Mouse (Mus musculus): ENCODE measurements around the gene Frs3.

Frs3 gene

DNA sequence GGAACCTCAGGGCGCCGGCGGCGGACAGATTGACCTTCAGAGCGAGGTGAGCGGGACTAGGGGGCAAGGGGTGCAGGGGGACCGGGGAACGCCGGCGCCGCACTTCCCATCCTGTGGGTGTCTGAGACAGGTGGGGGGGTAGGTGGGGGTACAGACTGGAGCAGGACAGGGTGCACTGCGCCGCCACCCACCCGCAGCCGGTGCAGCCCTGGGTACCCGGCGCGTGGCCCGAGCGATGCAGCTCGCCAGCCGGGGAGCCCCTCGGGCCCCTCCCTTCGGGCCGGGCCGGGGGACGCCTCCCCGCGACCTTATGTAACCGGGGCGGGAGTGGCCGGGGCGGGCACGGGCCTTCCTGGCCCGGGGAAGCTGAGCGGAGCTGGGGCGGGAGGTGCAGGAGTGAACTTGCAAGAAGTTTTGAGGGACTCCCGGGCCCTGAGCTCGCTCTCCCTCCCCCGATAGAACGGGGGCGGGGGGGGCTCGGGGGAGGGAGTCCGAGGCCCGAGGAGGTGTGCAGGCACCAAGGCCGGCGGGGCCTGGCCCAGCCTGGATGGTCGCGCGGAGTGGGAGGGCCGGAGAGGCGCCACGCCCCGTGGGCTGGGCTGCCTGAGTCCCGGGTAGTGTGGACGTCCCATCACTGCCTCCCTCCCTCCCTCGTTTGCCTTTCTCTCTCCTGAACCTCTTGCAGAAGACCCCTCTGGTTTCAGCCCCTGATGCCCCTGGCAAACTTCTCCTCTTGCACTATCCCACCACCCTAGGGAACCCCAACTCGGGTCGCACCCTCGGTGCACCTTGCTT lies 48.6 kb downstream of the Frs3 start:
- DNase-seq: peak; percentile 94 to 95

DNA sequence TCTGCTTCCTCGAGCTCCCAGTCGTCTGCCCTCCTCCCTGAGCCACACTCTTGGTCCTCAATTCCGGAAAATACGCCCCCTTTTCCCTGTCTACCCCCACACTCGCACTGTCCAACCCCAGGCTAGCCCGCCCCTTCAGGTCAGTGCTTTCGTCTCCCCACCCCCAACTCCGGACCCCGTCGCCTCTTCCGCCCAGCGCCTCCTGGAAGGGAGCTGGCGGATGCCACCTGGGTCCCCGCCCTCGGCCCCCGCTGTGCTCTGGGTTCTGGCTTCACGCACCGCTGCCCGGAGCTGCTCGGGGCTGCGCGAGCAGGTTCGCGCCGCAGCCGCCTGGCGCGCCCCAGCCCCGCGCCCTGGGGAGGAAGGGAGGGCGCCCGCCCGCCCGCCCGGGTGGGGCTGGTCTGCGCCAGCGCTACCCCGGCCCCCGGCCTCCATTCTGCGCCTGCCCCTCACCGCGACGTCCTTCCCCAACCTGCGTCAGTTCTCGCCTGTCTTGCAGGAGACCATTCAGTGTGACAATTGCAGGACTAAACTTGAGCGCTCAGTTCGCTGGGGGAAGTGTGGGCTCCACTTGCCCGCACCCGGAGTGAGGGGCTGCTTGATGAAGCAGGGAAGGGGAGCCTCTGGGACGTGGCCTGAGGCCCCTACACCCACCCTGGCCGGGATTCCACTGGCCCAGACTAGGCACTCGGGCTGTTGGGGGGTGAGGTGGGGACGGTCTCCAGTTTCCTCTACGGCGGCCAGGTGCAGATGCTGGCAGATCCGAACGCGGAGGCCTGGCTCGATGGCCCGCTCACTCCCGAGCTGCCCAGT lies 49.4 kb downstream of the Frs3 start:
- DNase-seq: peak; percentile 74 to 77

DNA sequence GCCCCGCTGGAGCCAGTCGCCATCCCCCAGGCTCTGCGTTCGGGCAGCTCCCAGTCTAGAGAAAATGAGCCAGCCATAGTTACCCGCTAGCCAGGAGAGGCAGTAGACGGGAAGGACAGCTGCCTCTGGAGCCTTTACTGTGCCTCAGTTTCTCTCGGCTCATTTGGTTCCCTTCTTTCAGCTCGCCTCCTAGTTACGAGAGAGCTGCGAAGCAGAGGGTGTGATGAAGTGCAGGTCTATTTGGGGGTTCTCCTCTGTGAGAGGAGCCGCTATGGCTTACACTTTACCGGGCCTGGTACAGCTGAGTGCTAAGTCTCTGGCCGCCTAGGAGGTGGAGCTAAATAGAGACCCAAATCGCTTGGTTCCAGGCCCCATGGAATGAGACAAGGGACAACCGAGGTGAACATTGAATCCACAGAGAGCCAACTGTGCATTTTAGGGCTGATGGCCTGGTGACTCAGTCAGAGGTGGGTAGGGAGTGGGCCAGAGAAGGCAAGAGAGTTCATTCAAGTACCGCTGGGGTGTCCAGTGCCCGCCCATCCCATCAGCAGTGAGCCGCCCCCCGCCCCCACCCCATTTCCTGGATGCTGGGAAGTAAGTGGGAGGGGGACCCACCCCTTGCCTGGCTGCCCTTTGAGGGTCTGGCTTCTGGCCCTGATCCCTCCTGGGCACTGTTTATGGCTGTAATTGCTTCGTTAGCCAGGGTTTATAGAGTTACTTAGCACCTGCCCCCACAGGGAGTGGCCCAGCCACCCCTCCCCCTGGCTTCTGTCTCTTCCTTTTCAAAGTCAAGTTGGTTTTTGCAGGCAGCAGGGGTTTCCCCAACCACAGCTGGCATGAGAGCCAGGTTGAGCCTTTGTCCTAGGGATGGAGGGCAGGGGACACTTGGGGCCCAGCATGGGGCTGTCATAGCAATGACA lies 50.3 kb downstream of the Frs3 start:
- peak; percentile 44 to 57 for DNase-seq

DNA sequence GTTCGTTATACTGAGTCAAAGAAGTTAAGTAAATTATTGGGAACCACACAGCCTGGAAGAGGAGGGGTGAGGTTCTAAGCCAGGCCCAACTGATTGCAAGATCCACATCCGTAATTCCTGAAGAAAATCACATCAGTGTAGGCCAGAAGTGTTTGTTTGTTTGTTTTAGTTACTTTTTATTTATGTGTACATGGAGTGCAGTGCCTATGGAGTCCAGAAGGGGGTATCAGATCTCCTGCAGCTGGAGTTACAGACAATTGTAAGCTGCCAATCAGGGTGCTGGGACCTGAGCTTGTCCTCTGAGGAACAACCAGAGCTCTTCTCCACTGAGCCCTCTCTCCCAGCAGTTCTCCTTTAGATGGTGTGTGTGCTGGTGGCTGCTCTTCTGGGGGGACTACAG lies 51.4 kb downstream of the Frs3 start:
- DNase-seq: no peak

DNA sequence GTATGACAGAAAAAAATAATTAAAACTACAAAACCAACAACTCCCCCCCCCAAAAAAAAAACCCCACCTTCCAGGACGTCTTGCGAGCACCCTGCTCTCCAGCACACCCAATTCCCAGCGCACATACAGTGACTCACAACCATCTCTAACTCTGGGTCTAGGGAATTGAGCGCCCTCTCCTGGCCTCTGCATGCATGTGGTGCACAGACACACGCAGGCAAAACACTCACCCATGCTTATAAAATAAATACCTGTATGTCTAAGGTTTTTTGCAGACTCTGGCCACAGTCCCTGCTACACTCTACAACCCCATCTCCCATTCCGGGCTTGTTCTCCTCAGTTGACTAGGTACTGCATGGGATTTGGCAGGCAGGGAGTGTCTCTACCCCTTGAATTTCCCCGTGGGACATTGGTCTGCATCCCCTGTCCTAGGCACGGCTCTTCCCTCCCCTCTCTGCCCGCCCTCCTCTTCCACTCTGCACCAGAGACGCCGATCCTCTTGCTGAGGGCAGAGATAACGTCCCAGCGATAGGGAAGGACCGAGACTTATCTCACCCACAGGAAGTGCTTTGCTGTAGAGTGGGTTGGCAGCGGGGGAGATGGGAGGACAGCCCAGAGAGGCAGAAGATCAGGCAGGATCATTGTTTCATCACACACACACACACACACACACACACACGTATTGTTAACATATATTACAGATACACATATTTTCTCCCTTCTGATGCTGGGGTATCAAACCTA lies 54.3 kb downstream of the Frs3 start:
- DNase-seq: no peak

DNA sequence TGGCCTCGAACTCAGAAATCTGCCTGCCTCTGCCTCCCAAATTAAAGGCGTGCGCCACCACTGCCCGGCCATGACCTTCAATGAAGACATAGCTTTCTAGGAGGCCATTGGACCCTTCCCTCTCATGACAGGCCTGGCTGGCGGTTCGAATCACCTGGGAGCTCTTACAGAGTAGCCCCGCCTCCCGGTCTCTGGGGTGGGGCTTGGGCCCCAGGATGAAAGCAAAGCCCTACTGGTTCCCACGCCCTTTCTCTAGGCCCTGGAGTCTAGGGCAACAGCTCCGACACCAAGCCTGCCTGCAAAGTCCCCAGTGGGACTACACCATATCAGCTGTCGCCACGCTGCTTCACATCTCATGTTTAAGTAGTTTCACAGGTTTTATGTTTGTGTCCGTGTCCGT lies 55.3 kb downstream of the Frs3 start:
- DNase-seq: no peak

DNA sequence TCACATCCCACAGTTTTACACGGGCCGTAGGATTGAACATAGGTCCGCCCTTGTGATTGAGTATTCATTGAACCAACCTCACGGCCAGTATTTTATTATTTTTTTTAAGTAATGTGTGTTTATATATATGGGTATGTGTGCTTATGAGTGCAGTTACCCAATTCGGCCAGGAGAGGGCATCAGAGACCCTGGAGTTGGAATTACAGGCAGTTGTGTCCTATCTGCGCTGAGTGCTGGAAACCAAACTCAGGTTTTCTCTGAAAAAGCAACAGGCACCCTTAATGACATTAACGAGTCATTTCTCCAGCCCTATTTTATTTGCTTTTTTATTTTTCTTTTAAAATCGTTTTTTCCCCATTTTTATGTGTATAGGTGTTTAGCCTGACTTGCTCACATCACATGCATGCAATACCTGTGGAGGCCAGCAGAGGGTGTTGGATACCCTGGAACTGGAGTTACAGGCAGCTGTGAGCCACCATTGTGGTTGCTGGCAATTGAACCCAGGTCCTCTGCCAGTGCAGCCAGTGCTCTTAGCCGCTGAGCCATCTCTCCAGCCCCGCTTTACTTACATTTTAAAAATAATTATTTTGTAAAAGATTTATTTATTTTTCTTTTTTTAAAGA lies 56.0 kb downstream of the Frs3 start:
- no peak for DNase-seq

DNA sequence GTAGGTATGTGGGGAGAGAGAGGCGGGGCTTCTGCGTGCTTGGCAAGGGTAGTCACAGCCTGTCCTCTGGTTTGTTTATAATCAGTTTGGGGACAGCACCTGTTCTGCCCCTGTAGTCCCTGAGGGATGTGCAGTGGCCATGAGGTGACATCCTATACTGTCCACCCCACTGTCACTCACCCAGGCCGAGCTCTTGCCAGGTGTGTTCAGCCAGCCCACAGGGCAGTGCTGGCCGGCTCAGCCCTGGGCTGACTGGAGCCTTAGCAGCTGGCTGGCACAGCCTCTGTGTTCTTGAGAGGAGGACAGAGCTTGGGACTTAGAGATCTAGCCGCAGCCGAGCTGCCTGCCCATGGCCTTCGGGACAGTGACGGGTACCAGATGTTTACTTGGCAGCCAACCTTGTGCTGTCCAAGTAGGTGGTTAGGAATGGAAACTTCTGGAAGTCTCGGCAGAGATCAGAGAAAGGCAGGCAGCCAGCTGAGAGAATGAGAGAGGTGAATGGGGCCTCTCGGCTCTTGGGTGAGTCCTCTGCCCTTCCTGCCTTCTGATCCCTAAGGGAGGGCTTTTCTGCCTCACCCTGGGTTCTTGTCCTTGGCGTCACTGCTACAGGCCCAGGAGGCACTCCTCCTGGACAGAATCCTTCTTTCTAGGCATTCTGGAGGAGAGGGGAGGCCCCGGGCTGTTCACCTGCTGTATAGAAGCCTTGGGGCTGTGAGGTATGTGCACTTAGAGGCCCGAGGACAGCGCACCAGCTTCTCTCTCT lies 60.1 kb downstream of the Frs3 start:
- no peak for DNase-seq

DNA sequence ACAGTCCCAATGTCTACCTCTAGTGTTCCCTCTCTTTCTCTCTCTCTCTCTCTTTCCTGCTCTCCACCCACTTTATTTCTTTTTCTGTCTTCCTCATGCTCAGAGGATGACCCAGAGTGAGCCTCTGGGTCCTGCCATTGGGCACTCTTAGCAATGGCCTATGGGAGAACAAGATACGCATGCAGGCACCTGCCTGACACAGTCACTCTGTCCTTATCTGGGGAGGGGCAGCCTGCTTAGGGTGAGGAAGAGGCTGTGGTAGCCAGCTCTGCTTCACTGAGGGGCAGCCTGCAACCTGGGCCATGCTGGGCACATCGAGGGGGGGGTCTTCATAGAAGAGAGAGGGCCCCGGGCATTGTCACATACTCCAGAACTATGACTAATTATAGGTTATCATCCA lies 60.8 kb downstream of the Frs3 start:
- no peak for DNase-seq

DNA sequence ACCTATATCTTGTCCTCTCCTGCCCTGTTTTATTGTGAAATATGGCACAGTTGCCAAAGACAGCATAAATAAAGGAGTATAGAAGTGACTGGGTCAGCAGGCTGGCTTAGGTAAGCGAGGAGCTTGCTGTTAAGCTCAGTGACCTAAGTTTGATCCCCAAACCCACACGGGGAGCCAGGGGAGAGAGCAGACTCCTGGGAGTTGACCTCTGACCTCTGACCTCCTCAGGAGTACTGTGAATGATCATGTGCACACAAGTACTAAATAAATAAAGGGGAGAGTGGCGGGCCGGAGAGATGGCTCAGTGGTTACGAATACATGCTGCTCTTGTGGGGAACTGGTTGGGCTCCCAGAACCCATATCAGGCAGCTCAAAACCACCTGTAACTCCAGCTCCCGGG lies 61.3 kb downstream of the Frs3 start:
- DNase-seq: no peak

DNA sequence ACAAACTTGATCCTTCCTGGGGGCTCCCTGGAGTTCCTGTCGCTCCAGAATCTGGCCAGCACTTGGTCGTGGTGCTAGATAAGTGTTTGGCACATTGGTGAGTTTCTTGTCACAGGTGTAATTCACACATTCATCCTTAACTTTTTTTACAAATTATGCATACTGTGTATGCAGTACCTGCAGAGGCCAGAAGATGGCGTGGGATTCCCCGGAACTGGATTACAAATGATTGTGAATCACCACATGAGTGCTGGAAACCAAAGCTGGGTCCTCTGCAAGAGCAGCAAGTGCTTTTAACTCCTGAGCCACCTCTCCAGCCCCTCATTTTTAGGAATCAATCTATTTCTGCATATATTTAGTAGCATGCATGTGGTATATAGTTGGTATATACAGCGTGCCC lies 63.0 kb downstream of the Frs3 start:
- no peak for DNase-seq

DNA sequence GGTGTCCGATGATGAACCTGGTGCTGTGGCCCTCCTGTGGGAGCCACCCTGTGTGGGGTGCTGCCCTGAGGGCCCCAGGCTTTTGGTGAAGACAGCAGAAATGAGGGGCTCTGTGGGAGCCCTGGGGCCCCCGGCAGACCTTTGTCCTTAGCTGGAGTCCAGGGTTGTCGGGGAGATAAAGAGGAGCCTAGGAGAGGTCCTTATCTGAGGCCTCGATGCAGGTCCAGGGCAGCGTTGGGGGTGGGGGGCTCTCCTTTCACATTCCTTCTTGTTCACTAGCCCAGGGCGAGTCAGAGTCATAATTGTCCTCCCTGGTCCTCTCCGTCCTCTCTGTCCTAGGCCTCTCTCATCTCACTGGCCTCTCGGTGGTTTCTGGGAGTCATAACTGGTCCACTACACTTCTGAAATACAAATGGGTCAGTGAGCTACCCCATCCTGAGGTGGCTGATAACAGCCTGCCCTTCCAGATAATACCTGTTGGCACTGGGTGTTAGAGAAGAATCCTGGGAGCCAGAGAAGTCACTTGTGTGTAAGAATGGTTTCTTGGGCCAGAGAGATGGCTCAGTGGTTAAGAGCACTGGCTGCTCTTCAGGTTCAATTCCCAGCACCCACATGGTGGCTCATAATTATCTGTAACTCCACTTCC lies 64.4 kb downstream of the Frs3 start:
- no peak for DNase-seq

All from kidney, adult 8-10 months (tissue).